Mouse (Mus musculus) ES-E14 (cell line): Measurements from ENCODE around the gene Olfr1431.
"Not testable (repeated sequence)": the region's sequence is repeated elsewhere in the genome, so short reads cannot be mapped to it uniquely, and the experiment has no call there.

ENCODE experiments used
- CHD2 ChIP-seq: IDR thresholded peaks from 2 replicates; pipeline ENCODE4 v1.6.1; 2014; ENCODE audit warnings: mild to moderate bottlenecking, low read depth, low read length, inconsistent platforms
- HCFC1 ChIP-seq: IDR thresholded peaks from 2 replicates; pipeline ENCODE4 v1.6.1; 2012; ENCODE audit warnings: low read length, inconsistent platforms, borderline replicate concordance; ENCODE audit not compliant: insufficient read depth
- MAFK ChIP-seq: IDR thresholded peaks from 2 replicates; pipeline ENCODE4 v1.6.1; 2014; ENCODE audit warnings: mild to moderate bottlenecking, low read depth, low read length, inconsistent platforms; ENCODE audit not compliant: insufficient read depth
- ZC3H11A ChIP-seq: IDR thresholded peaks from 2 replicates; pipeline ENCODE4 v1.6.1; 2012; ENCODE audit warnings: low read depth, mild to moderate bottlenecking, inconsistent platforms, low read length, borderline replicate concordance
- ZNF384 ChIP-seq: IDR thresholded peaks from 2 replicates; pipeline ENCODE4 v1.6.1; 2012; ENCODE audit warnings: low read depth, low read length, inconsistent platforms

- not testable (repeated sequence) for TF ChIP-seq HCFC1, ZC3H11A, CHD2, ZNF384, MAFK
These were observed 25.0 kb upstream of the Olfr1431 start for GRCm38 (mm10) chr19:12175431-12175830.
